Mouse (Mus musculus): ENCODE measurements at regions not wholly inside any gene's neighbourhood (a gene's known extent, or its start where the extent isn't known, plus 50 kb on each side); places are given as distances from the start of the nearest gene placed in this dataset.
"Not testable (repeated sequence)": the region's sequence is repeated elsewhere in the genome, so short reads cannot be mapped to it uniquely, and the experiment has no call there.

GRCm38 (mm10) chrX:64940677-64941446, 106.6 kb upstream of the Ctag2 start:
- DNase-seq (ENCODE audit: low spot score in 2 of 2) = peak in 1 of 2 experiments; percentile 22

DNA sequence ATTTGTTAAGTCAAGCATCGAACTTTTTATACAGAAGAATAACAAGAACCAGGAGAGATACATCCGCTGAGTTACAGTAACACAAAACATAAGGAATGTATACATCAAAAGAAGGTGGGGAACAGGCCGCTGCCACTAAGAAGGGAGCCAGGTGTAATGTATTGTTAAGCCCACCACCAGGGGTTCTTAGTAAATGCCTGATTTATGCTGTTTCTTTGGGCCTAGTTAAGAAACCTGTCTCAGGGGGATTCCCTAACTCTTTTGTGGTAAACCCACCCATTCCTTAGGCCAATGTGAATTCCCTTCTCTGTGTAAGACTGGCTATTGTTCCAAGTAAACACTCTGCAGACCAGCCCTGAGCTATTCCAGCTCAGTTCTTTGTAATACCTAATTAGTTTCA, 68.5 kb upstream of the Ctag2 start:
- not testable (repeated sequence) for DNase-seq (ENCODE audit: low spot score in 2 of 2)

Data from right cerebral cortex, postnatal 10 days (tissue).